Mouse (Mus musculus): Measurements from ENCODE around the gene Rhoj.
A peak's percentile ranks its signal among the peaks of the same experiment; 100 is the strongest.
"Not testable (repeated sequence)": the region's sequence is repeated elsewhere in the genome, so short reads cannot be mapped to it uniquely, and the experiment has no call there.

The Rhoj gene

GRCm38 (mm10) chr12:75307961-75308951 lies at the start of gene Rhoj:
Gene Rhoj, plus strand, starts transcription at chr12:75308322.
- peak; percentile 22 for DNase-seq (ENCODE audit: low spot score)

- no peak for DNase-seq (ENCODE audit: low spot score)
Observed at GRCm38 (mm10) chr12:75271726-75272125, 36.4 kb upstream of the Rhoj start.

GRCm38 (mm10) chr12:75275730-75276129 lies 32.4 kb upstream of the Rhoj start:
- no peak for DNase-seq (ENCODE audit: low spot score)

GRCm38 (mm10) chr12:75277425-75277824 lies 30.7 kb upstream of the Rhoj start:
- no peak for DNase-seq (ENCODE audit: low spot score)

DNA sequence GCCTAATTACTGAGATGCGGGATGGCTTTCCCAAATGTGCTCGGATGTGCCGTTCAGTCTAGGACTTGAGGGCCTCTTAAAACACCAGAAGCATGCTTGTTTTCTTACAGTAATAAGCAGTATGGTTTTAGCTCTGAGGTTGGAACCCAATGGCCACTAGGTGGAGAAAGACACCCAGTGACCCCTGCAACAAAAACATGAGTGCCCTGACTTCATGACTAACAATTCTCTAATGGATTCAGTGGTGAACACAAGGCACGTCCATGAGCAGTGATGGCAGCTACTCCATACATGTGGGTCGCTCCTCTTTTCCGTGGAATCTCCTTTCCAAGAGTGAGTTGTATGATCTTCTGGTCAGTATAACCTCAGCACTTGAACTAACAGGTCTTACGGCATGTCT lies 27.6 kb upstream of the Rhoj start:
- DNase-seq (ENCODE audit: low spot score): no peak

- DNase-seq (ENCODE audit: low spot score): no peak
Observed at GRCm38 (mm10) chr12:75283226-75283625, 24.9 kb upstream of the Rhoj start.

GRCm38 (mm10) chr12:75286166-75286565 lies 22.0 kb upstream of the Rhoj start:
- no peak for DNase-seq (ENCODE audit: low spot score)

GRCm38 (mm10) chr12:75290524-75290923 lies 17.6 kb upstream of the Rhoj start:
- no peak for DNase-seq (ENCODE audit: low spot score)

- DNase-seq (ENCODE audit: low spot score): no peak
Observed at GRCm38 (mm10) chr12:75291556-75291955, 16.6 kb upstream of the Rhoj start.

DNA sequence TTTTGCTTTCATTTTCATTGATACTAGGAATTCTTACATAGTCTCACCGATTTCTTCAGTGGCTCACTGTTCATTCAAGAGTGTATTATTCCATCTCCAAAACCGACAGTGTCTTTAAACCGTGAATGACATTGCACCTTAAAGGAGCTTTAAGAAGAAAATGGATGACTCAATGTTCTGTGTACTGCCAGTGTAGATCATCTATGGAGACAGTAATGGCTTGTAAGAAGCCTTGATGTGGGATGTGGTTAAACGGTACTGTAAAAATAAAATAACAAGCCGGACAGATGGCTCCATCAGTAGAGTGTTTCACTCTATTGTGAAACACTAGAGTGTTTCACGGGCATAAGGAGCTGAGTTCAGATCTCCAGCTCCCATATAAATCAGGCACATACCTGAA lies 15.2 kb upstream of the Rhoj start:
- DNase-seq (ENCODE audit: low spot score): no peak

- DNase-seq (ENCODE audit: low spot score): no peak
Observed at GRCm38 (mm10) chr12:75299865-75300264, 8.3 kb upstream of the Rhoj start.

GRCm38 (mm10) chr12:75304132-75304531 lies 4.0 kb upstream of the Rhoj start:
- DNase-seq (ENCODE audit: low spot score): peak; percentile 11

DNA sequence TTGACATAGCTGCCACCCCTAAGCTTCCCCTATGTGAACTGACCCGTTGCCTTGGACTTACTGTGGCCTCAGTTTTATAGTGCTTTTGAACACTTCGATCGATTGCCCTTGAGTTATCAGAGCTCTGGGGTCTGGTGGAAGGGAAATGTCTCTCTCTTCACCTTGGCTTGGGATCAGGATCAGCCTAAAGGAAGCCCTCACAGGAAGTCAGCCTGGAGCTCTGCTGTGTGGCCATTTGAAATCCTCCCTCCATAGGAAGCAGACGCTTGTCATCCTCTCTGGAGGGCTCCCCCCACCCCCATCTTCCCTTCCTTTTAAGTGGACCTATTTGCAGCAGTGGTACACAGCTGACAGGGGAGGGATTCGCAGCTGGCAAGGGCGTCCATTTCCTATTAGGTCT lies 1.6 kb downstream of the Rhoj start:
- DNase-seq (ENCODE audit: low spot score): no peak

GRCm38 (mm10) chr12:75310766-75311165 lies 2.6 kb downstream of the Rhoj start:
- DNase-seq (ENCODE audit: low spot score): no peak

DNA sequence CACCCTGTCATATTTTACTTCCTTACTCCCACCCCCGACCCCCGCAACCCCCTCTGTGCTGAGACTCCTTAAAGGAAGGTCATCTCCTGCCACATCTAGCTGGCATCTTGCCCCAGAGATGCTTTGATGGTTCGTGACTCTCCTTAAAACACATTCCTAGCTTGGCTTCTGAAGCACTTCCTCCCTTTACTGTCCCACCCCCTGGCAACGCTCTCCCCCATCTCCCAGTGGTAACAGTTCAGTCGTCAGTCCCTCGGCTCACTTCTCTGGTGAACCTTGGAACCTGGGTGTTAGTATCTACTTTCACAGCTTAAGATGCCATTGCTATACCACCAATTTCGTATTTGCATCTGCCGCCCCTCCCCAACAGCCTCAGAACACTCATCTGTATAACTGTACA lies 3.8 kb downstream of the Rhoj start:
- DNase-seq (ENCODE audit: low spot score): no peak

- DNase-seq (ENCODE audit: low spot score): no peak
Observed at GRCm38 (mm10) chr12:75313992-75314391, 5.9 kb downstream of the Rhoj start.

DNA sequence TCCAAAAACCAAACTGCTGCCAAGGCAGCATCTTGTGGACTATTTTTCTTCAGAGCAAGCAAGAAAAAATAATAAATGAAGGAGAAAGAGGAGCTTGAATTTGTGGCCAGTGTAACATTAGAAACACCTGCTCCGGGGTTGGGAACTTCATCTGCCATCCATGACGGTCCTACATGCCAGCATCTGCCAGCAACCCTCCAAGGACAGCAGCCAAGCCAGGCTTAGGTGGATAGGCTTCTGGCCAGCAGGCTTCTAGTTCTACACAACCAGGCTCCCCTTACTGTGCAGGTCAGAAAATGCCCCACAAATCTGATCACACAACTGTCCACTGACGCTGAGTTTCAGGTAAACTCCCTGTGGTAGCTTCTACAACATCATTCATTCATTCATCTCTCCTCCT lies 7.7 kb downstream of the Rhoj start:
- DNase-seq (ENCODE audit: low spot score): no peak

DNA sequence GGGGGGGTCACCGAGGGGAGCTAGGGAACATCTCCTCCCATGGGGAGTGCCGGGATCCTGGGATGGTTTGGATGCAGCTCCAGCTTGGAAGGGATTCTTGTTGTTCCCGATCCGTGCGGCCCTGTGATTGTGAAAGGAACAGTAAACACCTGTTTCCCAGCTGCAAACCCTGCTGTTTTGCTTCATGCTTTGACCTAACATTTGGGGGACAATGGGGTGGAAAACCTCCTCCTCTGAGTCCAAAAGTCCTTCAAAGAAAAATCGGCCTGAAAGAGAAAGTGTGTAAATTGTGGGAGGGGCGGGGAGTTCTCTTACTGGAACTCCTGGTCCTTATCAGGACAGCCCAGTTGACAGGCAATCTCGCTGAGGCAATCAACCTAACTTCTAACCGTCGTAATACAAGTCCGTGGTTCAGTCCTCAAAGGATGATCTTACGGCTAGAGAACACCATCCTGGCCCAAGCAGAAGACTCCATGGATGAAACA lies 12.4 kb downstream of the Rhoj start:
- DNase-seq (ENCODE audit: low spot score): no peak

DNA sequence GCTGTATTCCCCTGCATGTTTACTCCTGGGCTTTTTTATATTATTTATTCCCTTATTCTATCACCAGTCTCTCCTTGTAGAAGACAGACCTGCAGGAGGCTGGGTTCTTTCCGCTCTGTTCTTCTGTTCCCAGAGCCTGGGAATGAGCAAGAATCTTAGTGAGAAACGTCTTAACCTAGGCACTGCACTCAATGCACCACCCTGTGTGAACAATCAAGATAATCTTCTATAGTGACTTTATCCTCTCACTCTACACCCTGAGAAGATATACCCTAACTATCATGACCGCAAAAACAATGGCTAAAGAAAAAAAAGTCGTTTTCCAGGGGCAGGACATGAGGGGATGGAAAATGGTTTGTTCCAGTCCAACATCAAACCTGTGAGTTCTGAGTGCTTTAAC lies 13.1 kb downstream of the Rhoj start:
- no peak for DNase-seq (ENCODE audit: low spot score)

DNA sequence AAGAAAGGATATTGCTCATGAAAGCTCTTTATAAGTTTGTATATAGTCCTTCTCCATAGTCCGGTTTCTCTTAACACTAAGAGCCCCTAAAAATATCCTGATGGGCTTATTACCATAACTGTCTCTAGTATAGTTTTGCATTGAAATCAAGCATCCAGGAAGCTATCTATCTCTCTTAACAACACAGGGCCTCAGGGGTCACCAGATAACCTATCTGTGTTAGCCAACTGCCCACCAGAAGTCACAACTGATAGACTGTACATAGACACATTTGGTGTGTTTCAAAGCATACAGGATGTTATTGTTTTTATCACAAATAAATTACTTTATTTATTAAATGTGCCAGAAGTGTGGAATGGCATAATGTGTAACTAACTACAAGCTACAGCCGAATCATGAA lies 21.1 kb downstream of the Rhoj start:
- no peak for DNase-seq (ENCODE audit: low spot score)

- DNase-seq (ENCODE audit: low spot score): no peak
Observed at GRCm38 (mm10) chr12:75339894-75340293, 31.8 kb downstream of the Rhoj start.

GRCm38 (mm10) chr12:75340331-75340730 lies 32.2 kb downstream of the Rhoj start:
- no peak for DNase-seq (ENCODE audit: low spot score)

DNA sequence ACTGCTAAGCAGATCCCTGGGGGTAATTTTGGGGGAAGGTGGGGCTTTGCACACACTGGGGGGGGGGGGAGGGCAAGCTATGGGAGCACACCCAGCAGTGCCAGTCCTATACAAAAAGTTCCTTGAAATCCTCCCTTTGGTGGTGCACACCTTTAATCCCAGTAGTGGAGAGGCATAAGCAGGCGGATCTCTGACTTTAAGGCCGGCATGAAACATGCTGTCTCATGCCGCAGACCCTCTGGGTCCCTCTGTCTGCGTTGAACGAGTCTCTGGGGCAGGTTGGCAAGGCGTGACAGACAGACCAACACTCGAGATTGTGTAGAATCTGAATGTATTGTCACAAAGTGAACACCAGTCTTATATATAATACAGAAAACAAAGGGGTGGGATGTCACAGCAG lies 40.4 kb downstream of the Rhoj start:
- no peak for DNase-seq (ENCODE audit: low spot score)

GRCm38 (mm10) chr12:75349537-75349936 lies 41.4 kb downstream of the Rhoj start:
- DNase-seq (ENCODE audit: low spot score): not testable (repeated sequence)
